Mouse (Mus musculus) heart, postnatal 14 days (tissue): ENCODE measurements around the gene Ltb. TPM values are rescaled to one million over a fixed set of nuclear protein-coding genes. Genes with fewer than 3 reads are reported as not detected.

Source experiments
- DNase-seq, 2 experiments: peaks; one replicate each; pipeline ENCODE4 v3.0.0; 2021 to 2022
- intact Hi-C: fragments of 180-260 bp; cut with DNase I; formaldehyde crosslinking; loops from one replicate; pipeline ENCODE4 v1.15.1; 2025
- long read RNA-seq, 2 experiments: library from polyadenylated mRNA; stranded (forward); transcript quantifications; one replicate each; pipeline ENCODE4 v2.0.0; 2021
- total RNA-seq, 2 experiments: library from RNA; stranded (reverse); gene quantifications; 2 replicates each; pipeline ENCODE4 v1.2.3; 2021

The Ltb gene
- total RNA-seq: 1 to 10 TPM; 1.2 to 3.8 TPM
- long read RNA-seq, experiment 1, partial matches to known transcripts: 0 of 2 reads
- long read RNA-seq, experiment 1, other reads (novel, unspliced or antisense): 1 of 2 reads
- long read RNA-seq, experiment 2: 0 reads

GRCm38 (mm10) chr17:35193881-35194843 is at the start of gene Ltb:
Ltb (plus strand) TSS chr17:35194439.
- intact Hi-C loops: no loop called here
- no peak for DNase-seq

- DNase-seq: no peak
Observed at GRCm38 (mm10) chr17:35146139-35146538, 48.1 kb upstream of the Ltb start.

GRCm38 (mm10) chr17:35147348-35147747 is 46.9 kb upstream of the Ltb start:
- DNase-seq: no peak
- intact Hi-C loops: no loop called here

More at GRCm38 (mm10) chr17:35146139-35146538, 48.1 kb upstream of the Ltb start:
- intact Hi-C loops: no loop called here

DNA sequence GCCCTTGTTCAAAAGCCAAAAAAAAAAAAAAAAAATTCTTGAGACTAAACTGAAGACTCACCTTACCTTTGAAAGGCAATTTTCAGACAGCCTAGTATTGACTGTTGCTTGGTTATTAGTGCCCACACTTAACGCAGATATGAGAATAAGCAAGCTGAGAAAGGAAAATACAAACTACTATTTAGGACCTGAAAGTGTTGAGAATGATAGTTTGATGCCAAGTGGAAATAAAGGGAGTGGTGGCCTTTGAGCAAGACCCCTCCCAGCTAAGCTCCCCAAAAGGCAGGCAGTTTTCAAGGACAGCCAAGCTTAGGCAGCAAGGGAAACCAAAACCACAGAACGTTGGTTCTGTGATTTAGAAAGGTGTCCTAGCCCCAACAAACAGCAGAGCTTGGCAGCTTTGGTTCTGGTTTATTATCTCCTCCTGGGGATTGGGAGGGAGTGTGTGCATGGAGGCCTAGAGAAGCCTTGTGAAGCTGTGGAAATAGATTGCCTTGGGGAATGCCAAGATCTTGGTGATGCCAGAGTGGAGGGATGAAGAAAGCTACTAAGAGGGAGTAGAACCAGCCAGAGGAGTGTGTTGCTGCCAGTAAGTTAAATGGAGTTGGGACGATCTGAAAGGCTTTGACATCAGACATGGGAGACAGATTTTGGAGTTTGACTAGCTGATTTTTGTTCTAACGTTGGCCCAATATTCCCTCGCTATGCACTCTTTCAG is 46.2 kb upstream of the Ltb start:
- intact Hi-C loops: no loop called here
- no peak for DNase-seq

GRCm38 (mm10) chr17:35152121-35152520 is 42.1 kb upstream of the Ltb start:
- no peak for DNase-seq
- intact Hi-C loops: loop anchor here (10.0 kb wide), 1 partner anchor 1037 kb away; the partner anchor contains the start of gene H2-DMa

- intact Hi-C loops: loop anchor here (10.0 kb wide), 1 partner anchor 1038 kb away; the partner anchor contains the start of gene H2-DMa
- no peak for DNase-seq
Observed at GRCm38 (mm10) chr17:35153077-35153476, 41.2 kb upstream of the Ltb start.

DNA sequence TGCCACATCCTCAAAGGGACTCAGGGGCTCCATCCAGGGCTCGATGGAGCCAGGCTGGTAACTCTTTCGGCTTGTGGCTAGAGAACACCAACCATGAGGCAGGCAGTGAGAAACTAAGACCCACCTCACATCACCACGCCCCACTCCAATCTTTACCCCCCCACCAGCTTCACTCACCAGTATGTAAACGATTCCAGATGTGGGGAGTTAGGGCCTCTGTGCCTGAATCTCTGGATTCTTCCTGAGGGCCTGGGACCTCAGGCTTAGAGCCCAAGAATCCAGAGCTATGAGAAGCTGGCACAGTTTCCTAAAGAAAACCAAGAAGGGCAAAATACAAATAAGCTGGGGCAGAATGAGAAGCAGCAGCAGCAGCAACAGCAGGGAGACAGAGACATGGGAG is 40.3 kb upstream of the Ltb start:
- intact Hi-C loops: loop anchor here (10.0 kb wide), 1 partner anchor 1039 kb away; the partner anchor contains the start of gene H2-DMa
- no peak for DNase-seq

DNA sequence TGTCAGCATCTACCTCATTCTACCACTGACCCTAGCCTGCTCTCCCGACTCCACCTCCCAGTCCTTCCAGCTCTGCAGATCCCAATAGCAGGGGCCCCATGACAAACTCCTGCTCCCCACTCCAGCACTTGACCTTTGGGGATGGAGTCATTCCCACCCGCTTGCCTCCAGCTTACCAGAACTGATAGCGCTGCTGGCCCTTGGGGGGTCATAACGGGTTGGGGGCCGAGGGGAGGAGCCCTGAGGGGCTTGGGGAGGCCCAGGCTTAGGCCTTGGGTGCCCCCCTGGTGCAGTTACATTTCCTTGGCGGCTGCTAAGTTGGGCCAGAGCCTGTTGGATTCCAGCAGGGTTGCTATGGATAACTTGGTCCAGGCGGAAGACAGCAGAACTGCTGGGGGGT is 39.6 kb upstream of the Ltb start:
- intact Hi-C loops: loop anchor here (10.0 kb wide), 1 partner anchor 1040 kb away; the partner anchor contains the start of gene H2-DMa
- no peak for DNase-seq

GRCm38 (mm10) chr17:35155451-35155850 is 38.8 kb upstream of the Ltb start:
- DNase-seq: no peak
- intact Hi-C loops: loop anchor here (10.0 kb wide), 1 partner anchor 1041 kb away; the partner anchor contains the start of gene H2-DMa

- intact Hi-C loops: loop anchor here (2.0 to 10.0 kb wide), 2 partner anchors 14 to 1042 kb away; partner anchors contain the start of gene H2-DMa
- no peak for DNase-seq
Observed at GRCm38 (mm10) chr17:35156461-35157200, 37.6 kb upstream of the Ltb start.

- DNase-seq: no peak
- intact Hi-C loops: loop anchor here (2.0 to 10.0 kb wide), 2 partner anchors 14 to 1042 kb away; partner anchors contain the start of gene H2-DMa
Observed at GRCm38 (mm10) chr17:35157254-35157653, 37.0 kb upstream of the Ltb start.

- intact Hi-C loops: loop anchor here (2.0 to 10.0 kb wide), 2 partner anchors 15 to 1043 kb away; partner anchors contain the start of gene H2-DMa
Observed at GRCm38 (mm10) chr17:35157661-35158175, 36.5 kb upstream of the Ltb start.

DNA sequence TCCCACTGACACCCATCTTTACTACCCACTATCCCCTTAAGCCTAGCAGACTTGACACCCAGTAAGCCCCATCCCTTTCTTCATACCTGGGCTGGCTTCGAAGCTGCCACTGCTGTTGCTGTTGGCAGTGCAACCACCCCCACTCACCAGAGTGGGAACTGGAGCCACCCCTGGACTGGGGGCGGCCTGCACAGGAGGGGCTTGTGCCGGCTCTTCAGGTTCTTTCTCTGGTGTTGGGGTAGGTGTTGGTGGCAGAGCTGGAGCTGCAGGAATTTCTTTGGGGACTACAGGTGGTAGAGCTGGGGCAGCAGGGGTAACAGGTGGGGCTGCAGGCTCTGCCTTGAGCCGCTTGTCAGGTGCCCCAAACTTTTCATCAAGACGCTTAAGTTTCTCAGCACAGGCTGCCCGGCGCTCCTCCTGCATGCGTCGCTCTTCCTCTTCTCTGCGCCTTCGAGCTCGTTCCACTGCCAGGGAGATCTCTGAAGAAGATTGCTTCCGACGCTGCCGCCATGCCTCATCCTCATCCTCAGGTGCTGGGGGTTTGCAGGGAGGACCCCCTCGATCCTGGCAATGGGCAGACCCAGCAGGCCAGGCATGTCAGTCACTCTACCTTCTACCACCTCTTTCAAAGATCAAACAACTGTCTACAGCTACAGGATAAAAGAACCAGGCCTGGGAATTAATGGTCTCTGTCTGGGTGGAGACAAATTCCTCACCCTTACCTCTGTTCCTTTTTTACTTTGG is 35.2 kb upstream of the Ltb start:
- DNase-seq: no peak
- intact Hi-C loops: loop anchor here (10.0 kb wide), 1 partner anchor 1044 kb away; the partner anchor contains the start of gene H2-DMa

More at GRCm38 (mm10) chr17:35157661-35158175, 36.5 kb upstream of the Ltb start:
- DNase-seq: no peak

- intact Hi-C loops: loop anchor here (5.0 to 10.0 kb wide), 2 partner anchors 32 to 1045 kb away; partner anchors contain the start of genes D17H6S53E and H2-DMa
- no peak for DNase-seq
Observed at GRCm38 (mm10) chr17:35159638-35160037, 34.6 kb upstream of the Ltb start.

GRCm38 (mm10) chr17:35161421-35161820 is 32.8 kb upstream of the Ltb start:
- intact Hi-C loops: loop anchor here (5.0 kb wide), 1 partner anchor 34 kb away; the partner anchor contains the start of gene D17H6S53E
- DNase-seq: no peak

DNA sequence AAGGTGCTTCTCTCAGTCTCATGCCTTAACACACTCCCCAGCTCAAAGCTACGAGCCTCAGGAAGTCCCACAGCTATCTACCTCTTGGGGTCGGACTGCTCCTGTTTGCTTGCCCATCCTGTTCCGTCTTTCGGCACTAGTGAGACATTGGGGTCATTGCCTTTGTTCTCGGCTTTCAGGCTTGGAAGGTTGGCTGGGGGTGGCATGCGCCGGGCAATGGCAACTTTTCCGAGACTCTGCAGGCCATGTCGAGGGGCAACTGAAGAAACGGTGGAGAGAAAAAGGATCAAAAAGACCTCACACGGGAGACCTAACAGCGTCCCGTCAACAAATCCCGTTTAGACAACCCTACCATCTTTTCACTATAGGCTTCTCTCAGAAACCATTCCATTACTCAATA is 32.1 kb upstream of the Ltb start:
- intact Hi-C loops: loop anchor here (5.0 kb wide), 1 partner anchor 35 kb away; the partner anchor contains the start of gene D17H6S53E

DNA sequence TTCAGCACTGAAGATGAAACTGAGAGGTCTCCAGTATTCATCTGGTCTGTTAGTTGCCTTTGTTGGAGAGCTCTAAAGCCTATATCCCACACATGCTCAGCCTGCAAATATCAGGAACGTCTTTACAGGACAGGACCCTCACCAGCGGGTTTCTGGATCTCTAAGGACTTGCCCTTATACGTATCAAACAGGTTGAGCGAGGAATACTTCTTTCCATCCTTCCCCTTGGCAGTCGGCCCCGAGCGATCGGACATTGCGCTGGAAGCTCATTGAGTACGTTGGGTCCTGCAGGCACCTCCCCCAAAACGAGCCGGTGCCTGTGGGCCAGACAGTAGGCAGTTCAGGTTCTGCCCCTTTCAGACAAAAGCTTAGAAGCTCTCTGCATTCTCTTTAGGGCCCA is 31.5 kb upstream of the Ltb start:
- intact Hi-C loops: loop anchor here (1.0 to 5.0 kb wide), 2 partner anchors 26 to 35 kb away; partner anchors contain the start of gene D17H6S53E
- DNase-seq: peak in 1 of 2 experiments; percentile 51

More for the DNA sequence above, 32.1 kb upstream of the Ltb start:
- DNase-seq: no peak
